Mouse (Mus musculus): ENCODE measurements around the gene Dnajc13.

The Dnajc13 gene

GRCm38 (mm10) chr9:104262823-104263352 lies at the start of gene Dnajc13:
Dnajc13 (minus strand) TSS chr9:104262930.
- peak; percentile 98 for DNase-seq (ENCODE audit: low read depth)

DNA sequence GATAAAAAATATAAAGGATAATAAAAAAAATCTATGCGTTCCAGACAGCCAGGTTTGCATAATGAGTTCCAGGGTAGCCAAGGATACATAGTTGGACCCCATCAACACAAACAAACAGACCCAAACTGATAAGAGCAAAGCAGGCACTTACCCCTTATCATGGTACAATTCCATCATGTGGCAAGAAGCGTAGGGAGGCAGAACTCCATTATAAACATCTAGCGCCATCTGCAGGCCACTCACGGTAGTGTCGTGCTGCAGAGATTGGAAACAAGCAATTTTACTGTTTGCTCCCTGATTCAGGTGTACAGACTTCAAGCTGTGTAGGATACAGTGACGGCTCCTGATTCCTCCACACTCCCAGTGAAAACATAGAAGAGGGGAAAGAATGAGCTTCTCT lies 44.0 kb upstream of the Dnajc13 start:
- DNase-seq (ENCODE audit: low read depth), result peak; percentile 80

GRCm38 (mm10) chr9:104305333-104306111 lies 42.8 kb upstream of the Dnajc13 start:
- peak; percentile 18 for DNase-seq (ENCODE audit: low read depth)

DNA sequence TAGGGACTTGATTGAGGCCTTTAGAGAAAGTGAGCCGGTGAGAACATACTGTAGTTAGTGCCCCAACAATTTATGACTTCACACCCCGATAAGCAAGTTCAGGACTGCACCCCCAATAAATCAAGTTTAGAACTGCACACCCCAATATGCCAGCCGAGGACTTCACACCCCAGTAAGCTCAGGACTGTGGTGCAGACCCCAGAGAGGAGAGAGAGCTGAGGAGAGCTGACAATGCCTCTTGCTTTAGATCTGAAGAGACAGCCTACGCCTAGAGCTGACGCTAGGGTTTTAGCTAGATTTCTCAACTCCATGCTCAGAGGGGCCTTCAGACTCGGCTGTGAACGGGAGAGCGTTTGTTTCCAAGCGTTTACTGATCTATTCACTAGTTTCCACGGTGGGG lies 42.1 kb upstream of the Dnajc13 start:
- DNase-seq (ENCODE audit: low read depth), result no peak

- DNase-seq (ENCODE audit: low read depth), result no peak
Measured at GRCm38 (mm10) chr9:104304376-104304775, 41.6 kb upstream of the Dnajc13 start.

DNA sequence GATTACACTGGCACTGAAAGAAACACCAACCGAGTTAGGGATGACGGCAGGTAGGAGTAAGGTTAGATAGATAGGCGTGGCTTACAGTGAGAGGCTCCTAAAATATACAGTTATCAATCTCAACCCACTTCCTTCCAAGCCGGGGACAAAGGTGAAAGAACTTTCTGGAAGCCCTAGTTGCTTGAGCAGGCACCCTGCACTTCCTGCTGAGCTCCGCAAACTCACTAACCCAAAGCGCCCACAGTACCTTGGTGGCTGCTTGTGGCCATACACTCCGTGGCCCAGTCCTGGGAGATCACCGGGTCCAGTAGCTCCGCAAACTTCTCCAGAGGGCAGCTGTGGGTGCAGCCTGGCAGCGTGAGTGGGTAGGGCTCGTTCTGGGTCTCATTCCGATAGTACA lies 37.8 kb upstream of the Dnajc13 start:
- DNase-seq (ENCODE audit: low read depth), result no peak

- no peak for DNase-seq (ENCODE audit: low read depth)
Measured at GRCm38 (mm10) chr9:104297041-104297440, 34.3 kb upstream of the Dnajc13 start.

DNA sequence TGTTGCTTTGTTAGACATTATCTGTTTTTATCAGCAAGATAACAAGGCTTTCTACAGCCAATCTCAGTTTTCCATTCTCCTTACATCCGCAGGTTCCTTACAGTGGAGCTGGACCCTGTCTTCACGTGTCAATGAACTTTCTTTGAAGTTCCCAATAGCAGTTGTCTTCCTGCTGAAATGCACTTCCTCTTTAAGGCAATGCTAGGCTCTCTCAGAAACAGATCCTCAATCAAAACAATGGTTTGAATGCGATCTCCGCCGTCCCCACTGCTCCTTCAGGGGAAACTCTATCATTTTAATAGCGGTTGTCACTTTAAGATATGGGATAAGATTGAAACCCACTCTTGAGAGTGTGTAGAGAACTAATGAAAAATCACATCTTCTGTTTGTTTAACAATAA lies 22.2 kb upstream of the Dnajc13 start:
- DNase-seq (ENCODE audit: low read depth), result no peak

- DNase-seq (ENCODE audit: low read depth), result no peak
Measured at GRCm38 (mm10) chr9:104282536-104282935, 19.8 kb upstream of the Dnajc13 start.

DNA sequence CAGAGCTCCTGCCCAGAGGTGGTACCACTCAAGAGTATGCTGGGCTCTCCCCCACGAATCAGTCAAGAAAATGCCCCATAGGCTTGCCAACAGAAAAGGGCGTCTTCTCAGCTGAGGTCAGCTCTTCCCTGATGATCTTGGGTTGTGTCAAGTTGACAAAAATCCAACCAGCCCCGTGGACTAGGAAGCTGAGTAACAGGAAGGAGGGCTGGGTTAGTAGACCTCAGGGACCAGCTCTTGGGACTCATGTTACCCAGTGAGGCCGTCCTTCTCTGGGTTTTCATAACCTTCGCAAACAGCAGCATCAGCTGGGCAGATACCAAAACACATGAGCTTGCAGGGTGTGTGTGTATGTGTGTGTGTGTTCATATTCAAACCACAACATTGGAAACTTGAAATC lies 19.0 kb upstream of the Dnajc13 start:
- DNase-seq (ENCODE audit: low read depth), result peak; percentile 4

DNA sequence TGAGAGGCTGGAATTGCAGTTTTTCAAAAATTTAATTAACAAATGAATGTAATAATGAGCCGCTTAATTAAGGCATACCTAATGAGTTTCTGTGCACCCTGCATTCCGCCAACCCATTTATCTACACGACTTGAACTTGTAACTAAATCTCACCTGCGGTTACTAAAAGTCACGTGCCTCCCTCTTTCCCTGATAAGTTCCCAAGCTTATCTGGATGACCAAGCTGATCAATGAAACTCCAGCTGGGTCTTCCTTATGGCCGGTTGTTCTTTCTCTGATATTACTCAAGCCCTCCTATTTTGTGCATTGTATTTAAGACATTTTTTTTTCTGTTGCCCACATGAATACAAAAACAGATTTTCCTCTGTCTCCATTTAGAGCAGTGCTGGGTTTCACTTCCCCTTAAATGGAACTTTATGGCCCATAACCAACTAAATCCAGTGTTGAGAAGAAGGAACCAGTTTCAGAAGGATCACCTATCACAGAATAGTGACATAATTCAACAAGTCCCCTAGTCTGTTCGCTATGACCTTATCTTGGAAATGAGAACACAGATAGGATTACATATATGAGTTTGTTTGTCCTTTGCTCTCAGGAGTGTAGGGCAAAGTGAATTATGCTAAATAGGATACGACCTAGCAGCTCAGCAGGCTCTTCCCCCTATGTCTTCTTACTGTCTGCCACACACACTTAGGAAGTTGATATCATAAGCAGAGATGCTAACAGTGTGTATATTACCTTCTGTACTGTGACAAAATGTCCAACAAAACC lies 18.2 kb upstream of the Dnajc13 start:
- DNase-seq (ENCODE audit: low read depth), result no peak

- peak; percentile 59 for DNase-seq (ENCODE audit: low read depth)
Measured at GRCm38 (mm10) chr9:104277528-104278162, 14.9 kb upstream of the Dnajc13 start.

DNA sequence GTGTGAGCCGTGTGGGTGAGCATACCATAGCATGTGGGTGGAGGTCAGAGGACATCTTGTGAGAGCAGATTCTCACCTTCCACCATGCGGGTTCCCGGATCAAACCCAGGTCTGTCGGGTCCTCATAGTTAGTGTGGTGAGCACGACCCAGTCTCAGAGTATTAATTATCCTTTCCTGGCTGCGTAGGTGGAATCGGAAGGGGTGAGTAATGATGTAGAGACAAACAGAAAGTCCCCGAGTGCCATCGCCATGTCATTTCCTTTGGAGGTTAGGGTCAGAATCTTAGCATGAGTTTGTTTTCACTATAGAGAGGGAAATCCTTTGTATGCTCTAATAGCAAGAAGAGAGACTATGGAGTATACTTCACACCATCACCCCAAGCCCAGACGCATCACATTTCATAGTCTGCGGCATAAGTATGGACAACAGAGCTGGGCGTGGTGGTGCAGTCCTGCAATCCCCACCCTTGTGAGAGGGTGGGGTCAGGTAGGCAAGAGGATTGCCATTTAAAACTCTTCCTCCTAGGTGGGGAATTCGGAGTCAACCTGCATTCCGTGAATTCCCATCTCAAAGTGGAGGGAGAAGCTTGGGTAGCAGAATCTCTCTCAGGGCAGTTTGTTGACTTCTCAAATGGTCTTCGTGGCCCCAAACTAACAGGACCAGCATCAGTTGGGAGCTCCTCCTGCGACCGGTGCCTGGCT lies 12.5 kb upstream of the Dnajc13 start:
- DNase-seq (ENCODE audit: low read depth), result no peak

- no peak for DNase-seq (ENCODE audit: low read depth)
Measured at GRCm38 (mm10) chr9:104272057-104272456, 9.3 kb upstream of the Dnajc13 start.

DNA sequence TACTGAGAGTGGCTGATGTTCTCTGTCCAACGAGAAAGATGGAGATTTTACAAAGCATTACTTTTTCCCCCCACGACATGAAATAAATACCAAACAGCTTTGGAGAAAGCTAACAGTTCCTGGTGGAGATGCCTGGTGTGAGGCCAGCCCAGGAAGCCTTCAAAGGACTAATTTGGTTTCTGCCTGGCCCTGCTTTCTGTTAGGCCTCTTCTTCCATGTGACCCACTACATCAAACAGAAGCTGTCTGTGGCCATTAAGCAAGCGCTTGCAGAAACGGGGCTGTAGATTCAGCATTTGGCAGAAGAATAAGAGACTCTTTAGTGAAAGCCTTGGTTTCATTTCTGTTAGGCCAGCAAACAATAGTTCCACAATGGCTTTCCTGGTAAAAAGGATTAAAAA lies 8.9 kb upstream of the Dnajc13 start:
- DNase-seq (ENCODE audit: low read depth), result no peak

DNA sequence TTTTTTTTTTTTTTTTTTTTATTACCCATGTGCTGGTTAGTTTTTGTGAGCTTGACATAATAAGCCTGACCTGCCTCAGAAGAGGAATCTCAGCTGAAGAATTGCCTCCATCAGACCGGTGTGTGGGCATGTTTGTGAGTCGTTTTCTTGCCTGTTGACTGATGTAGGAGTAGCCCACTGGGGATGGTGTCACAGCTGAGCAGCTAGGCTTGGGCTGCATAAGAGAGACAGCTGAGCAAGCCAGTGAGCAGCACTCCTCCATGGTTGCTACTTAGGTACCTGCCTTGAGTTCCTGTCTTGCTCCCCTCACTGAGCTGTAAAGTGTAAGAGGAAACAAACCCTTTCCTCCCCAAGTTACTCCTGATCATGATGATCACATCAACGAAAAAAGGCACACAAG lies 7.2 kb upstream of the Dnajc13 start:
- DNase-seq (ENCODE audit: low read depth), result no peak

DNA sequence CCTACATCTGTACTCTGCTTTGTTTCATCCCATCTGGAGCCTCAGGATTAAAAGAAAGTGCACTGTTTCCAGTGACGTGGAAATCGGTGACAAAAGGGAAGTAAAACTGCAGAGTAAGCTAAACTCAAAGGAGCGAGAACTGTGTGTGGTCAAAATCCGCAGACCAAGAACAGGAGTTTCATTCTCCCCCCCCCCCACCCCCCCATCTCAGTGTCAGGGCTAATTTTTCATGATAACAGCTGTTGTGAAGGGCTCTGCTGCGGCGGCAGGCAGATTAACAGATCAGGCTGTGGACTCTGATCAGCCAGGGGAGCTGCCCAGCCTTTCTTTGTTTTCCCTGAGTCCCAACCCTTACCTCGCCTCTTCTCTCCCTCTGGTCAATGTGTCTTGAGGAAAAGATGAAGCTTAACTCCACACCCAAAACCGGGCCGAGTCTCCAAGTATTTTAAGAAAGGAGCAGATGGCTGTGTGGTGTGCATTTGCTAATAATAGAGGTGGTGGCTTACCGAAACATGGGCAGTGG lies 6.7 kb upstream of the Dnajc13 start:
- no peak for DNase-seq (ENCODE audit: low read depth)

- DNase-seq (ENCODE audit: low read depth), result no peak
Measured at GRCm38 (mm10) chr9:104264567-104264966, 1.8 kb upstream of the Dnajc13 start.

GRCm38 (mm10) chr9:104262016-104262762 lies 541 bp downstream of the Dnajc13 start:
- DNase-seq (ENCODE audit: low read depth), result peak; percentile 61

- DNase-seq (ENCODE audit: low read depth), result no peak
Measured at GRCm38 (mm10) chr9:104260306-104260705, 2.4 kb downstream of the Dnajc13 start.

GRCm38 (mm10) chr9:104256085-104256484 lies 6.6 kb downstream of the Dnajc13 start:
- DNase-seq (ENCODE audit: low read depth), result no peak
